Mouse (Mus musculus) spleen, adult 18-20 months (tissue): Measurements from ENCODE around the gene Kank2.

Experiments used
- DNase-seq, 2 experiments: peaks; one replicate each; pipeline ENCODE4 v3.0.0; 2022; ENCODE audit warnings: mixed read lengths in 2 of 2

Kank2 gene

DNA sequence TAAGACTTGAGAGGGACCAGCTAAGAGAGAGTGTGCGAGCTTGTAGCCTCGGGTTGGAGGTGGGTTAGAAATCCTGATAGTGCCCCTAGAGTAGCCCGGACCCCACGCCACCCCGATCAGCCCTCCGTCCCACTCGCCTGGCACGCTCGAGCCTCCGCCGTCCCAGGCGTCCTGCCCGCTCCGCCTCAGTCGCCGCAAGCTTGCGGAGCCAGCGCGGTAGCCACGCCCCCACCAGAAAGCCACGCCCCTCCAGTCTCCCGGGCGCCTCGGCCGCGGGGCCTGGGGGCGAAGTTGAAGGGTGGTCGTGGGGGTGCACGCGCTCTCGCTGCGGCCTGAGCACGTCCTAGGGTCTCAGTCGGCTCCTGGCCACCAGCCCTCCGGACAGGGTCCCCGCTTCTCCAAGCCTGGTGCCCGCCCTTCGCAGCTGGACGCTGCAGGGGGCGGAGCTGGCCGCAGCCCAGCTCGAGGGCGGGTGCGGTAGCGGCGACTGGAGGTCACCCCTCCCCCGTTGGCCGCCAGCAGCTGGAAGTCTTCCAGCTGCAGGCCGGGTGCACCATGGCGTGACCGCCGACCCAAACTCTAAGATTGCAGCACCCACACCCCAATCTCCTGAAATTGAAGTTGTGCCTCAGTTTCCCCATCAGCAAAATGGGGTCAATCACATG, at the start of gene Kank2:
Kank2 (minus strand) TSS at position 400 of the 665 bp plus-strand sequence.
- peak; percentile 66 to 85 for DNase-seq

DNA sequence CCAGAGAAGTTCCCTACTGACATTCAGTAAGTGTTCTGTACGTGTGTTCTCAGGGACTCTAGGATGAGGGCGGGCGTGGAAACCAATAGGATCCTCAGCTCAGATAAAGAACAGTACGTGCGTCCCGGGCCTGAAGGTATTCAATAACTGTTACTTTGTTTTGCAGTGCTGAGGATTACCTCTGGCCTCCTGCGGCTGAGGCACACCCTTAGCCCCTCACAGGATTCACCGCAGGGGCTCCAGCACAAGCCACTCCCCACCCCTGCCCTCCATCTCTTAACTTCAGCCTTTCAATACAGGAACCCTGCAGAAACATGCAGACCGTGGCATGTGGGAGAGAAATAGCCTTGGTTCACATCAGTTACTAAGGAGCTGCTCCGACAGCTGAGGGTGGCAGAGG, 49.4 kb upstream of the Kank2 start:
- DNase-seq = no peak

DNA sequence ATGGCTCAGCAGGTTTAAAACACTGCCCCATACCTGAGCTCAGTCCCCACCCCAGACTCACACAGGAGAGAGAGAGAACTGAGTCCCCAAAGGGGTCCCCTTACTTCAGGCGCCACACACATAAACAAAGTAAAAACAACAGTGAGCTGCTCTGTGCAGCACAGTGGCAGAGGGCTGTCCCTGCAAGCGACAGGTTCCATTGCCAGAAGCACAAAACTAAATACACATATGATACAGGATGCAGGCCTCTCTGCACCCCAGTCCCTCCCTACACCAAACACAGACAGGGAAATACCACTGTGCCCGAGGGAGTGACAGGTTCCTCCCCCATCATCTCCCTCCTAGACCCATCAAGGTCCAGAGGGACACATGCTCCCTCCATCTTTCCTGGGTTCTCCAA, 48.9 kb upstream of the Kank2 start:
- no peak for DNase-seq

DNA sequence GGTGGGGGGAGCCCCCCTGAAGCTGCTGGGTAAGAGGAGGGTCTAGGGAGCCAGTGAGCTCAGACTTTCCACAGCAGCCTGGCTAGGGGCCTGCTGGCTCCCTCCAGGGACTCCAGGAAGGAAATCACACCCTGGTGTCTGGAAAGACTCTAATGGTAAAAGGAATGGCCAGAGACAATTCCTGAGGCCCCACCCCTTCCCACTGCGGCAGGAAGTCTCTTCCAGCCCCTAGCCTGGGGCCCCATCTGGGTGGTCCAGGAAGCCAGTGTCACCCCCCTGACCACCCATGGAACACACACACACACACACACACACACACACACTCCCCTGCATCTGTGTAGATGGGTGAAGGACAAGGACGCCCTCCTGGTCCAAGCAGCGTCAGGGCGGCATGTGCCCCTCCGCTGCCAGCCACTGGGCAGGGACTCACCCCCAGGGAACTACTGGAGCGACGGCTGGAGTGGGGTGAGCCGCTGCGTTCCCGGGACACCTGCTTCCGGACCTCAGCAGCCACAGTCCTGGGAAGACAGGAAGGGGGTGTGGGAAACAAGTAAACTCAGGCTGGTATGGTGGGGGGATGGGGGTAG, 48.3 kb upstream of the Kank2 start:
- no peak for DNase-seq

DNA sequence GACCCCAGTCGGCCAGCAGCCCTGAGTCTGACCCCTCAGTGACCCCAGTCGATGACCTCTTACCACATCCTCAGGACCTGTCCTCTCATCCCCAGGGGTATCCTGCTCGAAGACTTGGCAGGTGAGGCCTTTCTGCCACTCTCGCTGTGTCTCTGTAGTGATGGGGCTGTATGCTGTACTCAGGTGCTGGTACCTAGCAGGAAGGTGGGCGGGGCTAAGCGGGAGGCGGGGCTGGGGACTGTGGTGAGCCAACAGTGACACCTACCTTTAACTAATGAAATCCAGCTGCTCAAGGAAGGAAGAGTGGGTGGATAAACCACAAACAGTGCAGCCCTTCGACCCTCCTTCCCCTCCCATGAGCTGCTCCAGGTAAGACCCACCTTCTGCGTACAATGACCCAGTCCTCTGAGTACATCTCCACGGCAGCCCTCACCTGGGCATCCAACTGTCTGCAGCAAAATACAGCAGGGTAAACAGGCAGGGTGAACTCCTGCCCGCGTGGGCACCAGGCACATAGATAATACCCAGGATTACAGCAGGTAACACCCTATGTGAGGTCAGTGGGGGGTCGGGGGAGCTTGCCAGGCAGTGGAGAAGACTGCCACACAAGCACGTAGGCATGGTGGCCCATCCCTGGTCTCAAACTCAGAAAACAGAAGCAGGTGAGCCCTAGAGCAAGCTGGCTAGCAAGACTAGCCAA, 47.0 kb upstream of the Kank2 start:
- DNase-seq = no peak

DNA sequence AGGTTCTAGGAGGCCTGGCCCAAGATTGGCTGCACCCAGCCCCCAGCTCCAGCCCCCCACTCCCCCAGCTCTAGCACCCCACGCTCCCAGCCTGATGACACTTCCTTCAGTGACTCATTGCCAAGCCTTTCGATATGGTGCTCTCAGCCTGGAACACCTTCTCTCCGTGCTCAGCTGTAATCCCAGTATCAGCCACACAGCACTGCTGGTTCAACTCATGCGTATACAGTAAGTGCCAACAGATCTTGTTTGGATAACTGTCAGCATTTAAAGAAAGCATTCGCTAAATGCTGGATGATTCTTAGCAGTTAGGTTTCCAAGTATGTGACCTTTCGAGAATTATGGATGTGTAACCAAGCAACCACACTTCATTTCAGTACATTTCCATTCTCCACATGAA, 44.5 kb upstream of the Kank2 start:
- no peak for DNase-seq

DNA sequence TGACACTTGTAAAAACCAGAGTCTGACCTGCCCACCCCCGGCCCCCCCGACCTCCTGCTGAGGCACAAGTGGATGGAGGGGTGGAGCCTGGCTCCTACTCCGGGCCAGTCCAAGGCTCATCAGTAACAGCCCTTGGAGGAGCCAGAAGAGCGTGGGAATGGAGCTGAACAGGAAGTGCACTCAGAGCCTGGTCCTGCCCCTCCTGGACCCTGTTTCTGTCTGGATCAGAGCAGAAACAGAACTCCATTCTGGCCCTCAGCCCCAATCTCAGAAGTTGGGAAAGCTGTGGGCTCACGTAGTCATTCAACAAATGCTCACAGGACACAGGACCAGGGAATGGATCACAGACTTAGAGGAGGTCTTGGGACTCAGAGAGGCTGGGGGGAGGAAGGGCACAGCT, 43.8 kb upstream of the Kank2 start:
- no peak for DNase-seq

DNA sequence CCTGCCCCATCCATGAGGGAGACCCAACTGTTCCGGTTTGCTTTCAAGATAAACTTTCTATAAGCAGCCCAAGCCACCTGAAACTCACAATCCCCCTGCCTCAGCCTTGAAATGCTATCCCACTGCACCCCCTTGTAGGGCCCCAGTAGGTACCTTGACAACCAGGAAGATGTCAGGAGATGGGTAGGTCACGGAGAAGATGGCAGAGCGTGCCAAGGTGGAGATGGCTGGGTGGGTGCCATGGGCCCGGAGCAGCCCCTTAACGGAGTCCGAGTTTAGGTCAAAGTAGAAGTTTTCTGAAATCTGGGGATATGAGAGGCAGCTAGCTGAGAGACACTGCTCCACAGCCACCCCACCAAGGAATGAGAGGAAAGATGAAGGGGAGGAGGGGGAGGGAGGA, 42.8 kb upstream of the Kank2 start:
- DNase-seq = no peak

DNA sequence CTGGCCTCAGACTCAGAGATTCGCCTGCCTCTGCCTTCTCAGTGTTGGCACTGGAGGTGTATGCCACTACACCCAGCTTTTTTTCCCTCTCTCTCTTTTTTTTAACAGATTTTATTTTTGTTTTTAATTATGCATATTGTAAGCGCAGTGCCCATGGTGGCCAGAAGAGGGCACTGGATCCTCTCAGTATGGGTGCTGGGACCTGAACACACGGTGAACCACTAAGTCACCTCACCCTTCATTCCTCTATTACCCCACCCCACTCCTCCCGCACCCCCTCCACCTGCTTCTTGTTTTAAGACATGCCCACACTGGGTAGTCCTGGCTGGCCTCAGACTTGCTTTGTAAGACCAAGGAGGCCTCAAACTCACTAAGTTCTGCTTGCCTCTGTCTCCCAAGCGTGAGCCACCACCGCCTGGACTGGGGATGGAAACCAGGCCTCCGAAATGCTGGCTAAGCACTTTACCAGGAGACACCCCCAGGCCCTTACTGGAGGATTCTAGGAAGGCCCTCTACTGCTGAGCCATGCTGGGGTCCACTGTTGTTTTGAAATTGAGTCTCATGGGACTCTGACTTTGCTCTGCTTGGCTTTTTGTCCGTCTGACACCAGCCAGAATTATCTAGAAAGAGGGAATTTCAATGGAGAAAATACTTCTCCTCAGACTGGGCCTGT, 41.7 kb upstream of the Kank2 start:
- peak in 1 of 2 experiments; percentile 43 for DNase-seq

DNA sequence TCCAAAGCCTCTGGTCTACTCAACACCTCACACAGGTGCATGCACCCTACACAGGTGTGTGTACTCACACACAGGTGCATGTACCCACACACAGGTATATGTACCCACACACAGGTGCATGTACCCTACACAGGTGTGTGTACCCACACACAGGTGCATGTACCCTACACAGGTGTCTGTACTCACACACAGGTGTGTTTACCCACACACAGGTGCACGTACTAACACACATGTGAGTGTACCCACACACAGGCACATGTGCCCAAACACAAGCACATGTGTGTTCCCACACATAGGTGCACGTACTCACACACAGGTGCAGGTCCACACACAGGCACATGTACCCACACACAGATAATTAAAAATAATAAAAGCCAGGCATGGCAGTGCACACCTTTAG, 39.1 kb upstream of the Kank2 start:
- DNase-seq = no peak

DNA sequence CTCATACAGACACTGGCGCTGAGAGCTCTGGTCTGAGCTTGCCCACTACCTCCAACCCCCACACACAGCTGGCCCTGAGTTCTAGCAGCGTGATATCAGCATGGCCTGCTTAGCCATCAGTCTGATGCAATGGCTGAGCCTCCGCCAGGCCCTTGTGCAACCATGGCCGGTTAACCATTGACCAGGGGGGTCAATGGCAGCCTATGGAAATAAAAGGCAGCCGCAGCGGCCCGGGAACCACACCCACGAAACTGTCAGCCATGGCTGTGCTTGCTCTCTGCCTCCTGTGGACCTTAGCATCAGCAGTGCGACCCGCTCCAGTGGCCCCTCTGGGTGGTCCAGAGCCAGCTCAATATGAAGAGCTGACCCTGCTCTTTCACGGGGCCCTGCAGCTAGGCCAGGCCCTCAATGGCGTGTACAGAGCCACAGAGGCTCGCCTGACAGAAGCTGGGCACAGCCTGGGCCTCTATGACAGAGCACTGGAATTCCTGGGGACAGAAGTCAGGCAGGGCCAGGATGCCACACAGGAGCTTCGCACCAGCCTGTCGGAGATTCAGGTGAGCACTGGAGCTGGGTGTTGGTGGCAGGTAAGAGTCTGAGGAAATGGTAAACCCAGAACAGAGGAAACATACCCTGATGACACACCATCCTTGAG, 36.8 kb upstream of the Kank2 start, which contains the start of gene Angptl8:
Angptl8 (plus strand) TSS at position 253 of the 655 bp plus-strand sequence.
- no peak for DNase-seq

DNA sequence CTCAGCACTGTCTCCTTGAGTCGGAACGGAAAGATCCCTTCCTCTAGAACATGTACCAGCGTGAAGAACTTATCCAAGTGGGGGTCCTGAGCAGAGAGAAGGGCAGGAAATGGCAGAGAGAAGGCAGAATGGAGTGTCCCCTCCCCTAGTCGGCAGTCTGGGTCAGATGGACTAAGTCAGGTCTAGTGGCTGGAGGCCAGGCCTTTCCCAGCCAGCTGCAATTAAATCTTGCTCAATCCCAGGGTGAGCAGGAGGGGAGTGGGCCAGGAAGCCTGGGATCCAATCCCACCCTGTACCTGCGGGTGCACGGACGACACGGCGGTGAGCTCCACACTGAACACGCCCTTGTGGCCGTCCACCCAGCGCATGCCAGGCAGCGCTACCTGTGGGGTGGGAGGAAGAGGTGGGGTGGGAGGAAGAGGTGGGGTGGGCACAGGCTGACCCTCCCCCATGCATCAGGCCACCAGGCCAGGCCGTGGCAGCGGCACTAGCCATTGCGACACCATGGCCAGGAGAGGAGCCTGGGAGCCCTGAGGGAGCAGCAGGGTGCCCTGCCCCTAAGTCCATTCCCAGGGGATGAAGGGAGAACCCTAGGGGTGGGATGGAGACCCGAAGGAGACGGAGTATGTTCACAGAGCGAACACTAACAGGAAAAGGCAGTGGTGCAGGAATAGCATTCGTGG, 33.2 kb upstream of the Kank2 start:
- no peak for DNase-seq

DNA sequence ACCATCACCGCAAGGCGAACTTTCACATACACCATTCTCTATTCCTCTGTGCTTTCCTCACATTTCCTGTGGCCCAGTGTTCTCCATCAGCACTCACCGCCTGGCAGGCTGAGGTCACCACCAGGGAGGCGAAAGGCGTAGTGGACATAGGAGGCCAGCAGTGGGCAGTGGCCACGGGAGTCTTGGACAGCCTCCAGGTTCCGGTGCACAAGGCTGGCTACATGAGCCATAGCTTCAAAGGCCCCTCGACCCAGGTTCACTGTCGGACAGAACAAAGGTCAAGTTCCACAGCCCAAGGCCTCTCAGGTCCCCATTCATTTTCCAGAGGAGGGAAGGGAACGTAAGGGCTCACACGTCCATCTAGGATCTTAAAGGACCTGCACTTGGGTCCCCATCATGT, 32.4 kb upstream of the Kank2 start:
- no peak for DNase-seq

DNA sequence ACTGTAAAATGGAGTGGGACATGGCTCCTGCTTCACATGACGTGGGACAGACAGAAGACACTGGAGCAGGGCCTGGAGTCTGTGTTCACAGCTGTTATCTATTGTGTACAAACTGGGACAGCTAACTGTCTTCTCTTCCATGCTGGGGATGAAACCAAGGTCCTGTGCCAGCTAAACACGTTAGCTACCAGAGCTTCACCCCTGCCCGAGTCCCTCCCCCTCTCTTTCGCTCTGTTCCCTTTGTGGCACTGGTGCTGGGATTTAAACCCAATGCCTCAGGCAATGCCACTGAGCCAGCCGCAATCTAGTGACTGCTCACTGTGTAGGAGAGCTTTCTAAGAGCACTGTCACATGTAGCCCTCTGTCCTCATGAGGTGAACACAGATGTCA, 31.9 kb upstream of the Kank2 start:
- DNase-seq = no peak

DNA sequence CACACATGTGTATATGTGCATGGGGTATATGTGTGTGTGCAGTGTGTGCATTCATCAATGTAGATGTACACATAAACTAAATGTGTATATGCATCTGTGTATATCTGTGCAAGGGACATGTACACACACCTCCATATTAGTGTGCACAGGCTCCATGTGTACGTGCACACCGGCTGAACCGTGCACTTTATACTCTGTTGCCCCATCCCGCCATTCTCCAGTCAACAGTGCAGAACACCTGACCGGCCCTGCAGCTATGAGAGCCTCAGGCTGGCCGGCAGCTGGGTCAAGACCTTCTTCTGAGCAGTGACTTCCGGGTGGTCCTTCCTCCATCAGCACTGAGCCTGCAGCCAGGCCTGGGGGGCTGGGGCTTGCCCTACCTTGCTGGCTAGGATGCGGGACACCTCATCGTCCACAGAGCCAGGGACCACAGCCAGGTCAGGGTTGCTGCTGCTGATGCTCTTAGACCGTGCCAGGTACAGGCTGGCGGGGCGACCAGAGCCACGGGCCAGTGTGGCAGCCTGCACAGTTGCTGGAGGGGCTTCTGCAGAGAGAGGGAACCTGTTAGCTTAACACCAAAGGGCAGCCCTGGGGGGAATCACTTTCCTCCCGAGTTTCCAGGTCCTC, 31.4 kb upstream of the Kank2 start:
- DNase-seq = no peak

DNA sequence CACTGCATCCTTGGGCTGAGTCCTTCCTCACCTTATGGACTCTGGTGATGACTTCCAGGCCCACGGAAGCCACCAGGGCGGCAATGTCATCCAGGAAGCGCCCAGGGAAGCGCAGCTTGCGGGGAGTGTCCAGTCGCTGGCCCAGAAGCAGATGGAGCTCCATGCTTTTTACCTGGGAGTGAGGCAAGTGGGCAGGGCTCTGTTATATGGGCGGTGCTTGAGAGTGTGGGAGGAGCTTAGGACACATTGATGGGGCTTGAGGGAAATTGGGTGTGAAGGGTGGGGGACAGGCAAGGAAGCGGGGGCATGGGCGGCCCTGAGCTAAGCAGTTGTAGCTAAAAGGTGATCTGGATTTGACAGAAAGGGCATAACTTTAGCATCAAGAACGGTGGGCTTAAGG, 25.8 kb upstream of the Kank2 start:
- DNase-seq = no peak

DNA sequence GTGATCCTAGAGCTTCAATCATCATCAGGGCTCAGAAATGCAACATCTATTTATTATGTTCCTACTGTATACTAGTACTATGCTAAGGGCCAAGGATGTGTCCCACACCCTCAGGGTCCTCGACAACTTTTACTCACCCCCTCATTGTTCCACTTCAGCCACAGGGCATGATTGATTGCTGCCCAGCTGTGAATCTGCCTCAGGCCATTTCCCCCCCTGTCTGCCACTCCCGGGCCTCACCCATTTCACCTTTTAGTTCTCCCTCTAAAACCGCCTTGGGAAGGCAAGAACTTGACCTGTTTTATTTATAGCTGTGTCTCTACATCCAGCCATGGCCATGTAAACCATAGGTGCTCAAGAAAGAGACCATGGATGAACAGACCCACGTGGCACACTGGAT, 25.4 kb upstream of the Kank2 start:
- no peak for DNase-seq

DNA sequence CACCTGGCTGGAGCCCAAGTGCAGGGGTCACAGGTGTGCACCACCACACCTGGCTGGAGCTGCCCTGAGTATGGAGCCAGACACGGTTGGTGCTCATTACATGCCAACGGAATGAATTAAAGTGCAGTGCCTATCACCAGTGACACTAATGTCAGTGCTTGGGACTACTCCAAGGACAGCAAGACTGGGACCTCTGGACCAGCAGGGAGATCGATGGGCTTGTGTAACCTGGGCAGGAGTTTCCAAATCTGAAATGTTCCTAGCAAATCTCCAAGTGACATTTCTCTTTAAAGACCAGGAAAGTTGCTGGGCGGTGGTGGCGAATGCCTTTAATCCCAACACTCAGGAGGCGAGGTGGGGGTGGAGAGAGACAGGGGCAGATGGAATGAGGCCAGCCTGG, 24.1 kb upstream of the Kank2 start:
- no peak for DNase-seq

DNA sequence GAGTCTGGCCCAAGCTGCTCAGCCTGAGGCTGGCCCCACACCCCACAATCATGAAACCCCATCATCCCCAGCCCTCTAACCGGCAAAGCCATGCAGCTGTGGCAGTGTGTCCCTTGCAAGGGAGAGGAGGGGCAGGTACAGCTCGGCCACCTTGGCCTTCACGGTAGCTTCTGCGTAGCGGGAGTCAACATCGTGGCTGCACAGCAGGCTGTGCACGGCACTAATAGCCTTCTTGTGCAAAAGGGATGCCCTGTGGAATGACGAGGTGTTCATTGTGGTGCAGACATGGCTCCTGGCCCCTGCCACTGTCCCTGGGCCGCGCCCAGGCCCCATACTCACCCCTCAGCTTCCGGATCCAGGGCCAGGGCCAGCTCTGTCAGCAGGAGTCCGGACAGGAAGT, 21.6 kb upstream of the Kank2 start:
- DNase-seq = no peak

DNA sequence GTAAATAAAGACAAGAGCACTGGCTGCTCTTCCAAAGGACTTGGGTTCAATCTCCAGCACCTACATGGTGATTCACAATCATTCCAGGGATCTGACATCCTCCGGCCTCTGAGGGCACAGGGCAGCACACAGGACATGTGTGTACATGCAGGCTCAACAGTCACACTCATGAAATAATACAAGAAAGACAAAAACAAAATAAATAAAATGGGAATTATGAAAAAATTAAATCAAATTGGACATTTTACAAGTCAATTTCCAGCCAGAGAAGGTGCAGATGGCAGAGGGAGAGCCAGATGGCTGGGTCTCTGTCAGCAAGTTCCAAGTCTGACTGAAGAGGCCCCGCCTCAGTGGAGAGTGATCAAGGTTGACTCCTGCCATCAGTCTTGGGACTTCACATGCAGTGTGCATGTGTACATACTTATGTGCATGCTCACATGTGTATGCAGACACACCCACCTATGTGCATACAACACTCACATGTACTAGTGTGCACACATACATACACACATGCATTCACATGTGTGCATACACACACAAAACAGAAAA, 20.7 kb upstream of the Kank2 start:
- no peak for DNase-seq

DNA sequence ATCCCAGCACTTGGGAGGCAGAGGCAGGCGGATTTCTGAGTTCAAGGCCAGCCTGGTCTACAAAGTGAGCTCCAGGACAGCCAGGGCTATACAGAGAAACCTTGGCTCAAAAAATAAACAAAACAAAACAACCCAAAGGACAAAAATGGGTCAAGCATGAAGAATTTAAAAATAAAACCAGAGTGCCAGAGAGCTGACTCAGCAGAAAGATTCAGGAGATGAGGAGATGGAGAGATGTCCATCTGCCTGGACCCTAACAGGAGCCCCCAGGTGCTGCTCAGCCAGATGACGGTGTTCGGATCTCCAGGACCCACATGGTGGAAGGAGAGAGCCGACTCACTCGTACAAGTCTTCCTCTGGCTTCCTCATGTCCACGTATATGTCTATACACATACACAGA, 20.0 kb upstream of the Kank2 start:
- DNase-seq = no peak

DNA sequence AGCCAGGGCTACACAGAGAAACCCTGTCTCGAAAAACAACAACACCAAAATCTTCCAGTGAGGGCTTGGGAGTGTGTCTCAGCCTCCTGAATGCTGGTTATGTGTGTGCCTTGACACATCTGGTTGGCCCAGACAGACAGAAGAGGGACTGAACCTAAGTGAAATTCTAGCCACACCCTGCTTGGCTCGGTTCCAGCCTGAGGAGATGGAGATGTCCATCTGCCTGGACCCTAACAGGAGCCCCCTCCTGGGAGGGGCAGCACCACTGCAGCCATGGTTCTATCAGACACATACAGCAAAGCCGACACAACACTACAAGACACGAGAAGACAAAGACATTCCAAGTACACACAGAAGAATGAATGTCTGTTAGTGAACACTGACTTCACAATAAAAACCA, 19.6 kb upstream of the Kank2 start:
- DNase-seq = no peak
